ENCODE assay signal across 9 mouse cellular contexts in genomic region chr6:97463898-97464524, GRCm38 (mm10).
A peak's percentile ranks its signal among the peaks of the same experiment; 100 is the strongest.
DNase-seq lines count a peak whose midpoint lies in the region; ATAC-seq and TF ChIP-seq lines count a peak whose summit lies in the region.
"Had no signal": no experiment of that assay in that cellular context is flagged by ENCODE, and none has a peak within 500 bp of the region (broad histone marks: within the 10 kb centered on the region; RNA-seq: fewer than 3 reads in every experiment).

No protein-coding gene starts in this region.

- H3K4me1 ChIP-seq in lung, adult 2 months (ENCODE audit: control insufficient read depth, insufficient read depth, low read length): peaks cover 13% of the 10 kb centered on the region
- peaks cover 8% of the 10 kb centered on the region for H3K4me1 ChIP-seq in liver, postnatal 0 days (ENCODE audit: insufficient read depth)

- TF ChIP-seq EP300 in liver, postnatal 0 days (IDR thresholded peaks at IDR 0.05; ENCODE audit: low read depth): no peak; the same call in 1 of the 2 replicates

- 19% methylated on average over 17 of the region's 17 CpGs for WGBS in lung, adult 2 months
- WGBS in liver, postnatal 0 days (ENCODE audit: insufficient replicate concordance): 15% methylated on average over 17 of the region's 17 CpGs

- no peak for TF ChIP-seq CTCF in lung, adult 2 months (IDR thresholded peaks at IDR 0.05; ENCODE audit: insufficient read depth, low read length)
- no peak for TF ChIP-seq CTCF in liver, postnatal 0 days (IDR thresholded peaks at IDR 0.05; ENCODE audit: low read depth)

- no peak for TF ChIP-seq POLR2A in lung, adult 2 months (IDR thresholded peaks at IDR 0.05; ENCODE audit: borderline replicate concordance, extremely low read depth, low read depth, low read length)

- H3K27me3 ChIP-seq in liver, postnatal 0 days (ENCODE audit: insufficient read depth, low read length): no peaks in the 10 kb centered on the region

- 0 out of 2 replicates have a peak overlapping the region, but pooled peaks have one; percentile 46 for H3K9ac ChIP-seq in liver, postnatal 0 days (replicated peaks)

- peak overlapping the region; percentile 55 for H3K4me2 ChIP-seq in liver, postnatal 0 days (ENCODE audit: low read depth, low read length)

- no peaks in the 10 kb centered on the region for H3K36me3 ChIP-seq in liver, postnatal 0 days (replicated peaks; ENCODE audit: insufficient read depth, low read length)

- intact Hi-C loops in gastrocnemius, postnatal 14 days (cut with DNase I; ENCODE audit: low total_unique reads): no loop called here
- intact Hi-C loops in left cerebral cortex, postnatal 14 days (cut with DNase I): no loop called here

- peak; percentile 64 for ATAC-seq in liver, postnatal 0 days
- ATAC-seq: Patski had no signal

- no peaks in the 10 kb centered on the region; the same call in 1 of the 2 replicates for H3K9me3 ChIP-seq in liver, postnatal 0 days (ENCODE audit: low read length)

- peak overlapping the region; percentile 82 for H3K27ac ChIP-seq in liver, postnatal 0 days (ENCODE audit: low read depth)

- H3K4me3 ChIP-seq in lung, adult 2 months (replicated peaks; ENCODE audit: extremely low read depth, low read depth, low read length): no peak overlapping the region
- no peak overlapping the region for H3K4me3 ChIP-seq in liver, postnatal 0 days (ENCODE audit: low read depth, low read length)

- peak; percentile 44 to 54 for DNase-seq in lung, adult 18-20 months
- DNase-seq in lung, adult 2 months: no peak
- DNase-seq in gastrocnemius, postnatal 14 days: peak; percentile 40
- DNase-seq in kidney, adult 11 months: peak; percentile 89
- no peak for DNase-seq in liver, postnatal 0 days
- DNase-seq in cerebellum, adult 8-10 months: no peak
- DNase-seq in thymus, adult 18-20 months: no peak
- DNase-seq in left cerebral cortex, postnatal 14 days (ENCODE audit: low spot score in 2 of 2): no peak

Comparison
In these comparisons a context has a peak if more than half of its experiments do, and no peak if none do; other contexts are left out.
1. DNase-seq: peak in lung, adult 18-20 months (2 of 2), gastrocnemius, postnatal 14 days (single experiment) and kidney, adult 11 months (single experiment); none in lung, adult 2 months (single experiment), liver, postnatal 0 days (single experiment), cerebellum, adult 8-10 months (single experiment), thymus, adult 18-20 months (0 of 2) and left cerebral cortex, postnatal 14 days (0 of 2).